Mouse (Mus musculus): Measurements from ENCODE around the gene Tbrg1. TPM values are rescaled to one million over a fixed set of nuclear protein-coding genes. Genes with fewer than 3 reads are reported as not detected.

Gene Tbrg1
- polyA plus RNA-seq (2012; rRNA removed; ENCODE audit: low replicate concordance), result 32.5 and 42.3 TPM in 2 replicates

GRCm38 (mm10) chr9:37656931-37657481, at the start of gene Tbrg1:
Gene Tbrg1, minus strand, starts transcription at chr9:37657312.

DNA sequence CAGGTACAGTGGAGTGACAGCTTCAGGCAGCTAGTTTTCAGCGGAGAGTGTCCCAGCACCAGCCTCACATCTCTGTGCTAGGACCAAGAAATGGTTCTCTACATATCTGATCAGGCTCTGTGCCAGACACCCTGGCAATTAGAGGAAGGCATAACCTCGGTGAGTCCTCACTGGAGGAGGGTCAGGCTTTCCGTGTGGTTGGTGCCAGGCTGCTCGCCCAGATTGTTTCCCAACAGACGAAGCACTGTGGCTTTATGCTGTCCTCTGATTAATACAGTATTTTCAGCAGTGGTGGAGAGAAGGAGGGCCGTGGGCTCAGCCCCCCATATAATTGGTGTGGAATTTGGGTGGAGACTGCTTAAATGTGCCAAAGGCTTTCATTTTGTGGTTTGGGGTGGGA, 12.0 kb upstream of the Tbrg1 start, which contains the start of gene Panx3:
Gene Panx3, minus strand, starts transcription at position 121 of the 400 bp plus-strand sequence.

GRCm38 (mm10) chr9:37613182-37613910, 43.8 kb downstream of the Tbrg1 start, which contains the start of gene Spa17:
Gene Spa17, minus strand, starts transcription at chr9:37613722.

Other genes with a start within 250 kb of the Tbrg1 start
- gene Robo3, start 224.1 kb downstream of the Tbrg1 start, polyA plus RNA-seq (2012; rRNA removed; ENCODE audit: low replicate concordance), result 1.4 and 4.5 TPM in 2 replicates
- gene Msantd2, start 168.0 kb downstream of the Tbrg1 start, polyA plus RNA-seq (2012; rRNA removed; ENCODE audit: low replicate concordance), result 7.6 and 13.2 TPM in 2 replicates
- 15.7 and 16.2 TPM in 2 replicates for gene Esam, start 129.2 kb downstream of the Tbrg1 start, polyA plus RNA-seq (2012; rRNA removed; ENCODE audit: low replicate concordance)
- gene Vsig2, start 118.1 kb downstream of the Tbrg1 start, polyA plus RNA-seq (2012; rRNA removed; ENCODE audit: low replicate concordance), result 4.0 and 81.2 TPM in 2 replicates
- 3.6 and 5.6 TPM in 2 replicates for gene Nrgn, start 104.4 kb downstream of the Tbrg1 start, polyA plus RNA-seq (2012; rRNA removed; ENCODE audit: low replicate concordance)
- 2.6 and 5.2 TPM in 2 replicates for gene Siae, start 101.6 kb downstream of the Tbrg1 start, polyA plus RNA-seq (2012; rRNA removed; ENCODE audit: low replicate concordance)
- 0.14 TPM in 1 of 2 replicates, not detected in the other for gene Spa17, start 43.6 kb downstream of the Tbrg1 start, polyA plus RNA-seq (2012; rRNA removed; ENCODE audit: low replicate concordance)
- not detected in 2 replicates for gene Panx3, start 11.9 kb upstream of the Tbrg1 start, polyA plus RNA-seq (2012; rRNA removed; ENCODE audit: low replicate concordance)
- not detected in 2 replicates for gene Olfr160, start 58.9 kb upstream of the Tbrg1 start, polyA plus RNA-seq (2012; rRNA removed; ENCODE audit: low replicate concordance)
- gene Olfr874, start 87.8 kb upstream of the Tbrg1 start, polyA plus RNA-seq (2012; rRNA removed; ENCODE audit: low replicate concordance), result not detected in 2 replicates
- not detected in 2 replicates for gene Olfr875, start 114.5 kb upstream of the Tbrg1 start, polyA plus RNA-seq (2012; rRNA removed; ENCODE audit: low replicate concordance)
- not detected in 2 replicates for gene Olfr876, start 145.7 kb upstream of the Tbrg1 start, polyA plus RNA-seq (2012; rRNA removed; ENCODE audit: low replicate concordance)
- not detected in 2 replicates for gene Olfr877, start 197.0 kb upstream of the Tbrg1 start, polyA plus RNA-seq (2012; rRNA removed; ENCODE audit: low replicate concordance)
- gene Olfr145, start 239.4 kb upstream of the Tbrg1 start, polyA plus RNA-seq (2012; rRNA removed; ENCODE audit: low replicate concordance), result not detected in 2 replicates

Measured in duodenum, adult 2 months (tissue).